Mouse (Mus musculus): ENCODE data around the gene Galnt11. TPM values are rescaled to one million over a fixed set of nuclear protein-coding genes. Genes with fewer than 3 reads are reported as not detected.
"Not testable (repeated sequence)": the region's sequence is repeated elsewhere in the genome, so short reads cannot be mapped to it uniquely, and the experiment has no call there.

Galnt11 gene
- 17.6 and 18.9 TPM in 2 replicates for polyA plus RNA-seq (2011; ENCODE audit: insufficient read depth, insufficient read length, low read depth, missing spikeins)

- no peak within 1 kb of the TSS for H3K27ac ChIP-seq (ENCODE audit: insufficient read depth, low read length)
These were observed at the start of gene Galnt11 for GRCm38 (mm10) chr5:25221604-25222003. Galnt11 (plus strand) TSS chr5:25221904.

GRCm38 (mm10) chr5:25177937-25178336 lies 43.8 kb upstream of the Galnt11 start:
- H3K4me3 ChIP-seq (ENCODE audit: low read depth, low read length); H3K9me3 ChIP-seq (replicated peaks; ENCODE audit: control insufficient read depth, insufficient read depth, low read length, poor library complexity, severe bottlenecking); H3K27ac ChIP-seq (ENCODE audit: insufficient read depth, low read length); H3K9ac ChIP-seq (ENCODE audit: low read depth, poor library complexity, severe bottlenecking); H3K27me3 ChIP-seq (ENCODE audit: control insufficient read depth, insufficient read depth, low read length, poor library complexity, severe bottlenecking); H3K4me1 ChIP-seq (ENCODE audit: control insufficient read depth, insufficient read depth, low read length); H3K36me3 ChIP-seq (ENCODE audit: control insufficient read depth, insufficient read depth, low read length, poor library complexity, severe bottlenecking): not testable (repeated sequence)

More at GRCm38 (mm10) chr5:25221604-25222003, at the start of gene Galnt11:
- TF ChIP-seq POLR2A (IDR thresholded peaks at IDR 0.05; ENCODE audit: insufficient read depth, low read length) (no peak), CTCF (IDR thresholded peaks at IDR 0.05; ENCODE audit: low read depth, low read length) (no peak), EP300 (IDR thresholded peaks at IDR 0.05; ENCODE audit: insufficient read depth, low read depth, low read length) (no peak)
- Histone ChIP-seq H3K9ac (ENCODE audit: low read depth, poor library complexity, severe bottlenecking) (peak within 1 kb of the TSS; percentile 44), H3K4me1 (ENCODE audit: control insufficient read depth, insufficient read depth, low read length) (no peaks in the 10 kb centered on the region), H3K27me3 (ENCODE audit: control insufficient read depth, insufficient read depth, low read length, poor library complexity, severe bottlenecking) (no peaks in the 10 kb centered on the region), H3K36me3 (ENCODE audit: control insufficient read depth, insufficient read depth, low read length, poor library complexity, severe bottlenecking) (no peaks in the 10 kb centered on the region), H3K9me3 (replicated peaks; ENCODE audit: control insufficient read depth, insufficient read depth, low read length, poor library complexity, severe bottlenecking) (no peaks in the 10 kb centered on the region), H3K4me3 (ENCODE audit: low read depth, low read length) (peak within 1 kb of the TSS; percentile 55)

DNA sequence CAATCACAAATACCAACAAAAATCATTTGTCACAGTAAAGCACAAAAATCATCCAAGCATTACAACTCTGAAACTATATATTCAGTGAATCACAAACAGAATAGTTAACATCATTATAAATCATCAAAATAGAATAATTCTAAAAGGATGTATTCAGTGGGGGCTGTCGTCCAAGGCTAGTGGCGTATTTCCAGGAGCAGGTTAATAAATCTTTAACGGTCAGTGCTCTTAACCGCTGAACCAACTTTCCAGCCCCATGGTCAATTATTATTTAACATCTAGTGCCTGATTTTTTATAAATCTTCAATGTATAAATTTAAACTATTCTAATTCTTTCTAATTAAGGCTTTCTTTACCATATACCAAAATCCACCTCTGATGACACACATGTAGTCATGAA lies 43.2 kb upstream of the Galnt11 start:
- not testable (repeated sequence) for H3K9ac ChIP-seq (ENCODE audit: low read depth, poor library complexity, severe bottlenecking); H3K9me3 ChIP-seq (replicated peaks; ENCODE audit: control insufficient read depth, insufficient read depth, low read length, poor library complexity, severe bottlenecking); H3K27ac ChIP-seq (ENCODE audit: insufficient read depth, low read length); H3K27me3 ChIP-seq (ENCODE audit: control insufficient read depth, insufficient read depth, low read length, poor library complexity, severe bottlenecking); H3K4me1 ChIP-seq (ENCODE audit: control insufficient read depth, insufficient read depth, low read length); H3K4me3 ChIP-seq (ENCODE audit: low read depth, low read length); H3K36me3 ChIP-seq (ENCODE audit: control insufficient read depth, insufficient read depth, low read length, poor library complexity, severe bottlenecking)

DNA sequence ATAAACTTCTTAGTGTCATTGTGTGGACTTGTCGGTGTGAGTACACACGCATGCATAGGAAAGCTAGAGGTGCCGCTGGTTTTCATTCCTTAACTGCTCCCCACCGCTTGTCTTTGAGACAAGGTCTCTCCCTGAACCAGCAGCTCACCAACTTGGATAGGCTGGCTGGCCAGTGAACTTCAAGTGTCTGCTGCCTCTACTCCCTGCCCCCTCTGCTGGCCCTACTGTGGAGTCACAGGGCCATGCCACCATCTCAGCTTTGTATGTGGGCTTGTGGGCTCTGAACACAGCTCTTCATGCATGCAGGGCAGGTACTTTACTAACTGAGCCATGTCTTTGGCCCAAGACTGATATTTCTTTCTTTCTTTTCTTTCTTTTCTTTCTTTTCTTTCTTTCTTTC lies 42.4 kb upstream of the Galnt11 start:
- H3K9ac ChIP-seq (ENCODE audit: low read depth, poor library complexity, severe bottlenecking), result no peak overlapping the region
- no peak overlapping the region for H3K4me3 ChIP-seq (ENCODE audit: low read depth, low read length)

GRCm38 (mm10) chr5:25179936-25180488 lies 41.7 kb upstream of the Galnt11 start:
- H3K4me1 ChIP-seq (ENCODE audit: control insufficient read depth, insufficient read depth, low read length), result no peaks in the 10 kb centered on the region
- H3K27me3 ChIP-seq (ENCODE audit: control insufficient read depth, insufficient read depth, low read length, poor library complexity, severe bottlenecking), result no peaks in the 10 kb centered on the region
- no peaks in the 10 kb centered on the region for H3K9me3 ChIP-seq (replicated peaks; ENCODE audit: control insufficient read depth, insufficient read depth, low read length, poor library complexity, severe bottlenecking)
- H3K27ac ChIP-seq (ENCODE audit: insufficient read depth, low read length), result no peak overlapping the region
- no peaks in the 10 kb centered on the region for H3K36me3 ChIP-seq (ENCODE audit: control insufficient read depth, insufficient read depth, low read length, poor library complexity, severe bottlenecking)
- H3K4me3 ChIP-seq (ENCODE audit: low read depth, low read length), result no peak overlapping the region
- H3K9ac ChIP-seq (ENCODE audit: low read depth, poor library complexity, severe bottlenecking), result no peak overlapping the region
- no peak for TF ChIP-seq EP300 (IDR thresholded peaks at IDR 0.05; ENCODE audit: insufficient read depth, low read depth, low read length)
- no peak for TF ChIP-seq CTCF (IDR thresholded peaks at IDR 0.05; ENCODE audit: low read depth, low read length)
- no peak for TF ChIP-seq POLR2A (IDR thresholded peaks at IDR 0.05; ENCODE audit: insufficient read depth, low read length)

More for the DNA sequence above, 42.4 kb upstream of the Galnt11 start:
- H3K4me1 ChIP-seq (ENCODE audit: control insufficient read depth, insufficient read depth, low read length), result no peaks in the 10 kb centered on the region
- H3K36me3 ChIP-seq (ENCODE audit: control insufficient read depth, insufficient read depth, low read length, poor library complexity, severe bottlenecking), result no peaks in the 10 kb centered on the region
- TF ChIP-seq EP300 (IDR thresholded peaks at IDR 0.05; ENCODE audit: insufficient read depth, low read depth, low read length), result no peak
- TF ChIP-seq CTCF (IDR thresholded peaks at IDR 0.05; ENCODE audit: low read depth, low read length), result peak; percentile 36
- no peak for TF ChIP-seq POLR2A (IDR thresholded peaks at IDR 0.05; ENCODE audit: insufficient read depth, low read length)
- no peaks in the 10 kb centered on the region for H3K9me3 ChIP-seq (replicated peaks; ENCODE audit: control insufficient read depth, insufficient read depth, low read length, poor library complexity, severe bottlenecking)
- H3K27me3 ChIP-seq (ENCODE audit: control insufficient read depth, insufficient read depth, low read length, poor library complexity, severe bottlenecking), result no peaks in the 10 kb centered on the region
- H3K27ac ChIP-seq (ENCODE audit: insufficient read depth, low read length), result no peak overlapping the region

GRCm38 (mm10) chr5:25181004-25181531 lies 40.6 kb upstream of the Galnt11 start, which contains the start of gene Galntl5:
Galntl5 (plus strand) TSS chr5:25181460.
- H3K9ac ChIP-seq (ENCODE audit: low read depth, poor library complexity, severe bottlenecking), result no peak within 1 kb of the TSS
- no peaks in the 10 kb centered on the region for H3K27me3 ChIP-seq (ENCODE audit: control insufficient read depth, insufficient read depth, low read length, poor library complexity, severe bottlenecking)
- H3K4me1 ChIP-seq (ENCODE audit: control insufficient read depth, insufficient read depth, low read length), result no peaks in the 10 kb centered on the region
- H3K4me3 ChIP-seq (ENCODE audit: low read depth, low read length), result no peak within 1 kb of the TSS
- no peaks in the 10 kb centered on the region for H3K9me3 ChIP-seq (replicated peaks; ENCODE audit: control insufficient read depth, insufficient read depth, low read length, poor library complexity, severe bottlenecking)
- TF ChIP-seq EP300 (IDR thresholded peaks at IDR 0.05; ENCODE audit: insufficient read depth, low read depth, low read length) (no peak), POLR2A (IDR thresholded peaks at IDR 0.05; ENCODE audit: insufficient read depth, low read length) (no peak), CTCF (IDR thresholded peaks at IDR 0.05; ENCODE audit: low read depth, low read length) (no peak)
- no peak within 1 kb of the TSS for H3K27ac ChIP-seq (ENCODE audit: insufficient read depth, low read length)
- no peaks in the 10 kb centered on the region for H3K36me3 ChIP-seq (ENCODE audit: control insufficient read depth, insufficient read depth, low read length, poor library complexity, severe bottlenecking)
